Mouse (Mus musculus) gastrocnemius, postnatal 10 days (tissue): ENCODE results near the gene 4932438H23Rik. TPM values are rescaled to one million over a fixed set of nuclear protein-coding genes. Genes with fewer than 3 reads are reported as not detected.

Experiments
- DNase-seq: peaks from one replicate; pipeline ENCODE4 v3.0.0; 2021; ENCODE audit warnings: mixed read lengths
- total RNA-seq, 2 experiments: library from RNA; stranded (reverse); gene quantifications; 2 replicates each; pipeline ENCODE4 v1.2.3; 2021

Gene 4932438H23Rik
- total RNA-seq, 2 experiments from 2014 or later, result 1.3 to 2.6 TPM

GRCm38 (mm10) chr16:91057261-91057660 is 37.7 kb downstream of the 4932438H23Rik start:
- no peak for DNase-seq

- no peak for DNase-seq
These were observed 38.7 kb downstream of the 4932438H23Rik start for GRCm38 (mm10) chr16:91056043-91056821.

GRCm38 (mm10) chr16:91055150-91055549 is 39.8 kb downstream of the 4932438H23Rik start:
- no peak for DNase-seq

- DNase-seq, result no peak
These were observed 41.3 kb downstream of the 4932438H23Rik start for GRCm38 (mm10) chr16:91053599-91053998.

DNA sequence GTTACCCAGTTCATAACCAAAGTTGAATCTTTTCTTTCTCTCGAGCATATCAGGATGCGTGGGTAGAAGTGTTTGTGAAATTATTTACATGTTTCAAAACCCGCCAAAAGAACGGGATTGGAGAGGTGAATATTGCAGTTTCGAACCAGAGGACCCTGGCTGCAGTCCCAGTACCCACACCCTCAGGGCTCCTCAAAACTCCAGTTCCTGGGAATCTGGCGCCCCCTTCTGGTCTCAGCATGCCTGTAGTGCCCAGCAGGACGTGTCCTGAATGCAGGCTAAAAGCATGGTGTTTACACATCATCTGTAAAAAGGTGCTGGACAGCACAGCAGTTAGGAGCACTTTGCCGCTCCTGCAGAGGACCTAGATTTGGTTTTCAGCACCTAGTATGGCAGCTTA is 49.4 kb downstream of the 4932438H23Rik start:
- peak; percentile 67 for DNase-seq

- DNase-seq, result peak; percentile 99
These were observed 50.4 kb downstream of the 4932438H23Rik start, which contains the start of gene Paxbp1 for GRCm38 (mm10) chr16:91044270-91045182. Gene Paxbp1, minus strand, starts transcription at chr16:91044543.

DNA sequence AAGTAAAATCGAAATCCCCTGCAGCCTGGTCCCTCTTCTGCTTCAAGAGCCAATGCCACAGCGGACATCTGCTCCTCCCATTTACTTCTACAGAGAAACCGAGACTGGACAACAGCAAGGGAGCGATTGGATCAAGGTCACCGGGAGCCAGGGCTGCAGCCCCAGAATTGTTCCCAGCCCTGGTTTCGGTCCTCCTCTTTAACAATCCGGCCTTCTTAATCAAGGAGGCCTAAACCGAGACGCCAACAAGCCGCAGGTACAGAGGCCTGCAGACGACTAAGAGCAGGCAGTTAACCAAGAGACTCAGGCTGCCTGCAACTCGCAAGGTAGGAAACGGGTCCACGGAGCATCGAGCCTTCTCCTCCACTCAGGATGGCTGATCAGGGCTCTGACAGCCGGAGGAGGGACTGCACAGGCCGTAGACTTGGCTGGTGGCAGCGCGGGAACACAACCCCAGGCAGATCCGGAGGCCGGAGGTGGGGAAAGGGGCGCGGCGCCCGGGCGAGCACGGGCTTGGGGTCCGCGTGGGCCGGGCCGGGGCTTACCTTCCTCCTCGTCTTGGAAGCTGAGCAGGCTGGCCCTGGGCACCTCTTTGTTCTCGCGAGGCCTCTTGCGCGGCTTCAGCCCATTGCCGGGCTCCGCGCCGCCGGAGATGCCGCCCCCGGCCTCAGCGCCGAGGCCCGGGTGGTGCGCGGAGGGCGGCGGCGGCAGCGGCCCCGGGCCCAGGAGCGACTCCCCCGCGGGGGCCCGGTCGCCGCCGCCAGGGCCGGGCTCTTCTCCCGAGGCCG is 51.3 kb downstream of the 4932438H23Rik start:
- peak; percentile 62 for DNase-seq

GRCm38 (mm10) chr16:91042640-91043039 is 52.3 kb downstream of the 4932438H23Rik start:
- DNase-seq, result no peak

- DNase-seq, result no peak
These were observed 59.1 kb downstream of the 4932438H23Rik start for GRCm38 (mm10) chr16:91035866-91036265.

- no peak for DNase-seq
These were observed 64.2 kb downstream of the 4932438H23Rik start for GRCm38 (mm10) chr16:91030751-91031150.

GRCm38 (mm10) chr16:91029901-91030300 is 65.0 kb downstream of the 4932438H23Rik start:
- DNase-seq, result no peak

- no peak for DNase-seq
These were observed 65.7 kb downstream of the 4932438H23Rik start for GRCm38 (mm10) chr16:91029161-91029743.

DNA sequence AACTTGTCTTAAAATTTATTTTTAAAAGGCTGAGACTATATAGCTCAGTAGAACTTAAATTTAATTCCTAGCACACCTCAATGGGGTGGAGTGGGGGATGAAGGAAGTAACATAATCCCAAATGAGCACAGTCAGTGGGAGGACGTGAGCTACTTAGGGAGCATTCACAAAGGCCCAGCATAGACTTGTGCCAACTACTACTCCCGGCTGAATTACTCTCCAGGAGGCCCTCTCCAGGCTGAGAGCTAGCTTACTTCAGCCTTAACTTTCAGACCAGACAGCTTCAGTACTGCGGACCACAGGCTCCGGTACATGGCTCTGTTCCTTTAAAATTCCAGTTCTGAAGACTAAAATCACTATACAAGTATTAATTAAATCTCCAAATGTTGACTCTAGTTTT is 68.6 kb downstream of the 4932438H23Rik start:
- DNase-seq, result no peak

GRCm38 (mm10) chr16:91023384-91023783 is 71.5 kb downstream of the 4932438H23Rik start:
- no peak for DNase-seq

GRCm38 (mm10) chr16:91020842-91021483 is 74.0 kb downstream of the 4932438H23Rik start:
- DNase-seq, result no peak

GRCm38 (mm10) chr16:91019476-91019875 is 75.4 kb downstream of the 4932438H23Rik start:
- no peak for DNase-seq

- no peak for DNase-seq
These were observed 79.2 kb downstream of the 4932438H23Rik start for GRCm38 (mm10) chr16:91015761-91016160.

- no peak for DNase-seq
These were observed 83.1 kb downstream of the 4932438H23Rik start for GRCm38 (mm10) chr16:91011847-91012246.

DNA sequence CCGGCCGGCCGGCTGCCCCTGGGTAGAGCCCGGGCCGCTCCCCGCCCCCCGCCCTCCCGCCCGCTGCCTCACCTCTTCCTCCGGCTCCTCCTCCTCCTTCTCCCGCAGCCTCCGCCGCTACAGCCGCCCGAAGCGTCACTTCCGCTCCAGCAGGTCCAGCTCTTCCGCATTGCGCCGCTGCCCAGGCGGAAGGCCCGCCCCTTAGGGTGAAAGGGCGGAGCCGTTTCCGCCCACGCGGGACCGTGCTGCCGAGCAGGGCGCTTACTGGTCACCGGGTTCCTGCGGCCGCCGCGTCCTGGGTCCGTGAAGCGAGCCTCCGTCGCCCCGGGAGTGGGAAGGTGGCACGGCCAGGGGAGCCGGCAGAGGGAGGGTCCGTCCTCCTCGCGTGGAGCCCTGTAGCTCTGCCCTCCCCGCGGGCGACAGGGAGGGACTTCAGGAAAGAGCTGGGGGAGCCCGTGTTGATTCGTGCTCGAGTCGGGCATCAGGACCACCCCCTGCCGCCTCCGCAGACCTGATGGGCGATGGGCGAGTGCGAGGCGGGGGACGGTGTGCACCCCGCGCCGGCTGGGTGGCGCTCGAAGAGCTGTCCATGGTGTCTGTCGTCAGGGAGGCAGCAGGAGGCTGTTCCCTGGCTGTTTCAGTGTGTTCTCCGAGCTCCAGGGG is 83.8 kb downstream of the 4932438H23Rik start, which contains the start of gene Synj1:
Gene Synj1, minus strand, starts transcription at position 288 of the 663 bp plus-strand sequence.
- peak; percentile 89 for DNase-seq

GRCm38 (mm10) chr16:91010581-91011020 is 84.3 kb downstream of the 4932438H23Rik start:
- DNase-seq, result no peak
